Mouse (Mus musculus) stomach, embryonic 16.5 days (tissue): ENCODE data around the gene Rangap1. TPM values are rescaled to one million over a fixed set of nuclear protein-coding genes. Genes with fewer than 3 reads are reported as not detected.

Experiments
- ATAC-seq: fragments of 200-750 bp; cut with Nextera tagmentation; 2 replicates; pipeline ENCODE4 v1.8.0; 2017; ENCODE audit warnings: moderate number of reproducible peaks, moderate TSS enrichment; ENCODE audit not compliant: insufficient read depth, low FRiP score
- H3K27ac ChIP-seq: fragments of 300-500 bp; sonication (generic); 2 replicates; pipeline ENCODE4 v1.5.1; 2014; ENCODE audit warnings: low read length
- H3K27me3 ChIP-seq: fragments of 300-500 bp; sonication (generic); 2 replicates; pipeline ENCODE4 v1.6.1; 2014; ENCODE audit warnings: low read length, control low read depth, mixed read lengths; ENCODE audit not compliant: control insufficient read depth, insufficient read depth
- H3K36me3 ChIP-seq: fragments of 300-500 bp; sonication (generic); 2 replicates; pipeline ENCODE4 v1.6.1; 2014; ENCODE audit warnings: low read length; ENCODE audit not compliant: control insufficient read depth, insufficient read depth
- H3K4me1 ChIP-seq: fragments of 300-500 bp; sonication (generic); 2 replicates; pipeline ENCODE4 v1.6.1; 2014; ENCODE audit warnings: low read length, control low read depth, mixed read lengths; ENCODE audit not compliant: control insufficient read depth, insufficient read depth
- H3K4me2 ChIP-seq: fragments of 300-500 bp; sonication (generic); 2 replicates; pipeline ENCODE4 v1.6.1; 2014; ENCODE audit warnings: low read depth, low read length, mixed read lengths
- H3K4me3 ChIP-seq: fragments of 300-500 bp; sonication (generic); replicated peaks from 2 replicates; pipeline ENCODE4 v1.5.1; 2014; ENCODE audit warnings: mild to moderate bottlenecking, low read length
- H3K9ac ChIP-seq: fragments of 300-500 bp; sonication (generic); 2 replicates; pipeline ENCODE4 v1.6.1; 2014; ENCODE audit warnings: low read length
- H3K9me3 ChIP-seq: fragments of 300-500 bp; sonication (generic); replicated peaks from 2 replicates; pipeline ENCODE4 v1.6.1; 2016; ENCODE audit warnings: low read length, control low read depth; ENCODE audit not compliant: control insufficient read depth
- WGBS: fragments of 180-500 bp; shearing (Covaris S2); extraction: QIAGEN DNeasy Blood & Tissue Kit; methylation state at CpG from one replicate; pipeline ENCODE4 v1.1.7; 2014; 5-methylcytosine and 5-hydroxymethylcytosine counted together
- polyA plus RNA-seq: library from polyadenylated mRNA; unstranded; fragments of >200 nt; fragmentation: Nextera tagmentation; extraction: Ambion mirVana; gene quantifications from 2 replicates; pipeline ENCODE4 v1.2.1, GENCODE M21; 2015

Rangap1 gene
- polyA plus RNA-seq, 1 experiment from 2014 or later = 95.8 TPM

DNA sequence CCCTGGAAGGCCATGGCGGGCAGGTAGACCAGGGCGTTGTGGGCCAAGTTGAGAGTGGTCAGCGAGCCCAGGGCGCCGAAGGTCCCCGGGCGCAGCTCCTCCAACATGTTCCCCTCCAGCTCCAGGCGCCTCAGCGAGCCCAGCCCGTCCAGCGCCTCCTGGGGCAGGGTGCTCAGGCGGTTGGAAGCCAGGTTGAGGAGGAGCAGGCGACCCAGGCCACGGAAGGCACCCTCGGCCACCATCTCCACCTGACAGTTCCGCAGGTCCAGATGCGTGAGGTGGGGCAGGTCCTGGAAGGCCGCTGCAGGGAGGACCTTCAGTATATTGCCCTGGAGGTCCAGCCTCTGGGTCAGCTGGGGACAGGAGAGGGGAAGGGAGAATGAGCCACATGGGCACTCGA lies 50.4 kb downstream of the Rangap1 start:
- Histone ChIP-seq H3K4me3 (peak overlapping the region; percentile 58), H3K9me3 (no peaks in the 10 kb centered on the region), H3K27me3 (peaks cover 21% of the 10 kb centered on the region), H3K27ac (no peak overlapping the region), H3K4me2 (peak overlapping the region; percentile 100), H3K36me3 (no peaks in the 10 kb centered on the region), H3K4me1 (peaks cover 6% of the 10 kb centered on the region; the same call in 1 of the 2 replicates), H3K9ac (peak overlapping the region; percentile 82)
- no peak for ATAC-seq
- 30% methylated on average over 19 of the region's 19 CpGs for WGBS

GRCm38 (mm10) chr15:81693967-81694881 lies 51.1 kb downstream of the Rangap1 start:
- Histone ChIP-seq H3K27me3 (peaks cover 21% of the 10 kb centered on the region), H3K36me3 (no peaks in the 10 kb centered on the region), H3K4me3 (peak overlapping the region; percentile 58), H3K9ac (peak overlapping the region; percentile 82), H3K4me2 (peak overlapping the region; percentile 100), H3K27ac (no peak overlapping the region), H3K9me3 (no peaks in the 10 kb centered on the region), H3K4me1 (peaks cover 6% of the 10 kb centered on the region; the same call in 1 of the 2 replicates)
- peak; percentile 80; the same call in 1 of the 2 replicates for ATAC-seq
- 1% methylated on average over 101 of the region's 107 CpGs for WGBS

- Histone ChIP-seq H3K9ac (peak overlapping the region; percentile 82), H3K36me3 (no peaks in the 10 kb centered on the region), H3K27ac (no peak overlapping the region), H3K27me3 (peaks cover 21% of the 10 kb centered on the region), H3K4me2 (peak overlapping the region; percentile 100), H3K9me3 (no peaks in the 10 kb centered on the region), H3K4me3 (peak overlapping the region; percentile 58), H3K4me1 (peaks cover 6% of the 10 kb centered on the region; the same call in 1 of the 2 replicates)
- 3% methylated on average over 41 of the region's 41 CpGs for WGBS
- ATAC-seq = peak; percentile 5; the same call in 1 of the 2 replicates
Measured at GRCm38 (mm10) chr15:81693366-81693966, 51.9 kb downstream of the Rangap1 start.

DNA sequence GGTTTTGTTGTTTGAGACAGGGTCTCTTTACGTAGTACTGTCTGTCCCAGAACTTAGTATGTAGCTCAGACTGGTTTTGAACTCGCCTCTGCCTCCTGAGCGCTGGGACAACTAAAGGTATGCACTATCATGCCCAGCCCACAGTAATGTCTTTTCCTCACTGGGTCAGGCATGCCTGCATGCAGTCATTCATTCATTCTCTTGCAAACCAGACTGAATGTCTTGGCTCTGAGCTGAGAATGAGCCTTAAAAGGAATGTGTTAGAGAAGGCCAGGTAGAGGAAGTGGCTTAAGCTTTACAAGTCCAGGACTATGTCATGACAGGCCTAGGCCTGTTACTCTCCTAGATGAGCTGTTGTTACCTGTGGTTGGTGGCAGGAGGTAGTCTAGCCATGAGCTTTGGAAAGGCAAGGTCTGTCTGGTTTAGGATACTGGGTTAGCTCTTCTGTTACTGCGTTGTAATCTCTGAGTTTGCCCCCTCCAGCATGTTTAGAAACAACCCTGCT lies 65.0 kb downstream of the Rangap1 start:
- 96% methylated on average over 4 of the region's 4 CpGs for WGBS
- no peaks in the 10 kb centered on the region; the same call in 1 of the 2 replicates for H3K36me3 ChIP-seq

DNA sequence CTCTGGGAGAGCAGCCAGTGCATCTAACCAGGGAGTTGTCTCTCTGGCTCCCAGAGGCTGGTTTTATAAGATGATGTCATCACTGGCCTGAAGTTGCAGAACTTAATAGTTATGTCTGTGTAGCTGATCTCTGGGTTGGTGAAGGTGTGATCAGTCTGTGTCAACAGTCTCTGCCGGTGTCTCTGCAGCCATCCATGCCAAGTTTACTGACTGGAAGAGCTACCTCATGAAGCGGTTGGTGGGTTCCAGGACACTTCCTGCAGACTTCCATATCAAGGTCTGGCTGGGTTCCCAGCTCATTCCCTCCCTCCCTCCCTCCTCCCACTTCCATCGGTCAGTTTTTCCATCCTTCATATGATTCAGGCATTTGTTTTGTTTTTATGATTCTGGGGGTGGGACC lies 68.7 kb downstream of the Rangap1 start:
- Histone ChIP-seq H3K4me2 (no peak overlapping the region), H3K9me3 (no peaks in the 10 kb centered on the region), H3K27me3 (no peaks in the 10 kb centered on the region), H3K4me1 (no peaks in the 10 kb centered on the region), H3K36me3 (no peaks in the 10 kb centered on the region), H3K4me3 (no peak overlapping the region), H3K27ac (no peak overlapping the region), H3K9ac (no peak overlapping the region)
- ATAC-seq = no peak
- WGBS = 52% methylated on average over 3 of the region's 3 CpGs

More for the DNA sequence above, 65.0 kb downstream of the Rangap1 start:
- H3K9me3 ChIP-seq = no peaks in the 10 kb centered on the region
- H3K4me3 ChIP-seq = no peak overlapping the region
- H3K27me3 ChIP-seq = no peaks in the 10 kb centered on the region
- H3K4me1 ChIP-seq = no peaks in the 10 kb centered on the region
- no peak for ATAC-seq
- H3K9ac ChIP-seq = no peak overlapping the region
- no peak overlapping the region for H3K4me2 ChIP-seq
- H3K27ac ChIP-seq = no peak overlapping the region

DNA sequence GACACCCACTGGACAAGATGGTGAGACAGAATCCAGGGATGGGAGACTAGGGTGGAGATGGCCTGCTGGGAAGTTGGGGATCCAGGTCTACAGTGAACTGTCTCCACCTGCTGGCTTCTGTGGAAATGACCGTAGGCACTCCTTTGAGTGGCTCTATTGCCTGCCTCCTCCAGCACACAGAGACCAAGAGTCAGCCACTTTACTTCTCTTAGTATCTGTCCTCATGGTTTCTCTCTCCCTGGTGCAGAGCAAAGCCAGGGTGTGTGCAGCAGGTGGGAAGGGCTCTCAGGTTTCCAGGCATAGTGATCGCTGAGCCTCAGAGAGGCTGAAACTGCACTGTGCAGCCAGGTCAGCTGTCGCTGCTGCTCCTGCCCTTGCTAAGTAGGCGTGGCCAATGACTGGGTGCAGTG lies 75.1 kb downstream of the Rangap1 start:
- ATAC-seq = no peak
- Histone ChIP-seq H3K4me1 (no peaks in the 10 kb centered on the region), H3K9ac (no peak overlapping the region), H3K4me2 (no peak overlapping the region), H3K27ac (no peak overlapping the region), H3K27me3 (no peaks in the 10 kb centered on the region), H3K4me3 (no peak overlapping the region), H3K36me3 (peaks cover 3% of the 10 kb centered on the region; the same call in 1 of the 2 replicates), H3K9me3 (no peaks in the 10 kb centered on the region)
- WGBS = 70% methylated on average over 4 of the region's 4 CpGs

- Histone ChIP-seq H3K36me3 (peaks cover 3% of the 10 kb centered on the region; the same call in 1 of the 2 replicates), H3K9ac (no peak overlapping the region), H3K9me3 (no peaks in the 10 kb centered on the region), H3K27me3 (no peaks in the 10 kb centered on the region), H3K4me3 (no peak overlapping the region), H3K4me2 (no peak overlapping the region), H3K27ac (no peak overlapping the region), H3K4me1 (0 out of 2 replicates have a peak, but pooled peaks cover 4% of the 10 kb centered on the region)
- ATAC-seq = no peak
- 88% methylated on average over 10 of the region's 10 CpGs for WGBS
Measured at GRCm38 (mm10) chr15:81666957-81667356, 78.4 kb downstream of the Rangap1 start.

DNA sequence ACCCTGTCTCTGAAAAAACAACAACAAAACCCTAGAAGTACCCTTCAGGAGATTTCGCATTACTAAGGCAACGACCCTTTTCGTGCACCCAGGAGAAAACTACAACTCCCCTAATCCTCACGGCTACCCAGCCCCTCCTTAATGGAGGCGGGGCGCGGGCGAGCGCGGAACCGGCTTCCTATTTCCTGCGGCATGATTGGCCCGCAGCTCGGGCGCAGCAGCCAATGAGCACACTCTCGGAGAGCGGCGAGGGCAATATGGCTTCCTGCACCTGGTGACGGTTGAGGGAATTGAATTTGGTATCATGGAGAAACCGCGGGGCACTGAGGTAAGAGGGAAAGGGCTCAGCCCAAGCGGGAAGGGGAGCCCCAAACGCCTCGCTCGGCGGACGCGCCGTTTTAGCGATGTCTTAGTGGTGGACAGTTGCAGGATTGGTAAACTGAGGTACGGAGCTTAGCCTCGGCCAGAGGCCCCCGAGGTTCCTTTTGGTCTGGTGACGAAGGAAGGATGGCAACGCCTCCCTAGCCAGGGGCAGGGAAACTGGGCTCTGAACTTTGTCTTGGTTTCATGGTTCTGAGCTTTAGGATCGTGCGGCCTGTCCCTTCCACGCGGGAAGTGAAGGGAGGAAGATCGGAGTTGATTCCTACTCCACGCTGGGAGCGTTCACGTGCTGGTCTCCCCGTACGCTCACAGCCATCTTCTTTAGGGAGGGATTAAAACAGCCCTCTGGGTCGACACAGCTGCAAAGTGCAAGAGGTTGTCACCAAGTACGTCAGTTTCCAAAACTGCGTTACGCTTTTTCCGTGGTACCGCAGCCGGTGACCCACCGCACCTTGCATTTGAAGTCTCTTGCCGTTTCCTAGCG lies 81.4 kb downstream of the Rangap1 start, which contains the start of gene L3mbtl2:
Gene L3mbtl2, plus strand, starts transcription at position 193 of the 865 bp plus-strand sequence.
- no peaks in the 10 kb centered on the region for H3K9me3 ChIP-seq

More for the DNA sequence above, 81.4 kb downstream of the Rangap1 start, which contains the start of gene L3mbtl2:
- Histone ChIP-seq H3K4me3 (peak within 1 kb of the TSS; percentile 96), H3K27me3 (no peaks in the 10 kb centered on the region), H3K27ac (peak within 1 kb of the TSS; percentile 55), H3K9ac (peak within 1 kb of the TSS; percentile 81), H3K36me3 (no peaks in the 10 kb centered on the region; the same call in 1 of the 2 replicates), H3K4me2 (peak within 1 kb of the TSS; percentile 78), H3K4me1 (0 out of 2 replicates have a peak, but pooled peaks cover 4% of the 10 kb centered on the region)
- ATAC-seq = peak; percentile 99
- 1% methylated on average over 55 of the region's 55 CpGs for WGBS
